Mouse (Mus musculus) kidney, adult 2 months (tissue): ENCODE data around the gene Med4. TPM values are rescaled to one million over a fixed set of nuclear protein-coding genes. Genes with fewer than 3 reads are reported as not detected.

Experiments
- DNase-seq: peaks from one replicate; pipeline ENCODE4 v3.0.0; 2021
- H3K27ac ChIP-seq: fragments of 200-500 bp; 2 replicates; pipeline ENCODE4 v1.5.1; 2012; ENCODE audit warnings: low read depth, low read length, control low read depth, inconsistent platforms; ENCODE audit not compliant: insufficient read depth
- H3K27me3 ChIP-seq: fragments of 200-500 bp; replicated peaks from 2 replicates; pipeline ENCODE4 v1.6.1; 2012; ENCODE audit warnings: mild to moderate bottlenecking, moderate library complexity, low read length, inconsistent platforms; ENCODE audit not compliant: control insufficient read depth, insufficient read depth
- H3K36me3 ChIP-seq: fragments of 200-500 bp; 2 replicates; pipeline ENCODE4 v1.6.1; 2012; ENCODE audit warnings: mild to moderate bottlenecking, moderate library complexity, low read length, inconsistent platforms; ENCODE audit not compliant: control insufficient read depth, insufficient read depth
- H3K4me1 ChIP-seq: fragments of 200-500 bp; 2 replicates; pipeline ENCODE4 v1.6.1; 2011; ENCODE audit warnings: low read length; ENCODE audit not compliant: control insufficient read depth, insufficient read depth
- H3K4me3 ChIP-seq: fragments of 200-500 bp; 2 replicates; pipeline ENCODE4 v1.5.1; 2011; ENCODE audit warnings: mild to moderate bottlenecking, low read depth, low read length, control low read depth; ENCODE audit not compliant: insufficient read depth
- CTCF ChIP-seq: fragments of 200-500 bp; conservative IDR thresholded peaks from 2 replicates; pipeline ENCODE4 v1.5.1; 2011; ENCODE audit warnings: low read depth, mild to moderate bottlenecking, control low read depth, low read length, moderate library complexity, mixed read lengths; ENCODE audit not compliant: insufficient read depth, insufficient read length
- POLR2A ChIP-seq: fragments of 200-500 bp; IDR thresholded peaks from one replicate; pipeline ENCODE4 v1.6.1; 2011; ENCODE audit warnings: low read depth, low read length, control low read depth
- whole genome bisulfite sequencing: fragments of 180-500 bp; shearing (Covaris S2); methylation state at CpG from one replicate; pipeline ENCODE4 v1.1.7; 2018; 5-methylcytosine and 5-hydroxymethylcytosine counted together
- polyA plus RNA-seq: library from polyadenylated mRNA; depleted of rRNA; stranded (reverse); fragments of >200 nt; gene quantifications from 2 replicates; pipeline ENCODE4 v1.2.3, GENCODE M21; 2012

The Med4 gene
- polyA plus RNA-seq, 1 experiment = 13.6 TPM

- H3K27ac ChIP-seq = no peak overlapping the region
- 76% methylated on average over 6 of the region's 6 CpGs for WGBS
Observed at GRCm38 (mm10) chr14:73501721-73502120, 8.1 kb upstream of the Med4 start.

GRCm38 (mm10) chr14:73502591-73503184 is 7.1 kb upstream of the Med4 start:
- no peak for DNase-seq
- no peak overlapping the region for H3K27ac ChIP-seq

More at GRCm38 (mm10) chr14:73501721-73502120, 8.1 kb upstream of the Med4 start:
- Histone ChIP-seq H3K27me3 (no peaks in the 10 kb centered on the region), H3K4me3 (no peak overlapping the region), H3K36me3 (no peaks in the 10 kb centered on the region), H3K4me1 (no peaks in the 10 kb centered on the region)
- TF ChIP-seq CTCF = no peak
- no peak for TF ChIP-seq POLR2A
- no peak for DNase-seq

GRCm38 (mm10) chr14:73503237-73503933 is 6.4 kb upstream of the Med4 start:
- Histone ChIP-seq H3K4me1 (no peaks in the 10 kb centered on the region), H3K27me3 (no peaks in the 10 kb centered on the region), H3K4me3 (no peak overlapping the region), H3K27ac (no peak overlapping the region), H3K36me3 (no peaks in the 10 kb centered on the region)
- TF ChIP-seq POLR2A = no peak
- TF ChIP-seq CTCF = no peak
- peak; percentile 9 for DNase-seq
- 47% methylated on average over 13 of the region's 13 CpGs for WGBS

More at GRCm38 (mm10) chr14:73502591-73503184, 7.1 kb upstream of the Med4 start:
- 35% methylated on average over 7 of the region's 7 CpGs for WGBS
- Histone ChIP-seq H3K27me3 (no peaks in the 10 kb centered on the region), H3K36me3 (no peaks in the 10 kb centered on the region), H3K4me3 (no peak overlapping the region), H3K4me1 (no peaks in the 10 kb centered on the region)
- TF ChIP-seq POLR2A (no peak), CTCF (no peak)

GRCm38 (mm10) chr14:73506283-73506682 is 3.5 kb upstream of the Med4 start:
- H3K36me3 ChIP-seq = no peaks in the 10 kb centered on the region
- H3K27me3 ChIP-seq = no peaks in the 10 kb centered on the region
- peaks cover 6% of the 10 kb centered on the region; the same call in 1 of the 2 replicates for H3K4me1 ChIP-seq
- no peak overlapping the region for H3K4me3 ChIP-seq
- no peak overlapping the region for H3K27ac ChIP-seq
- WGBS = 72% methylated on average over 8 of the region's 8 CpGs
- TF ChIP-seq POLR2A (no peak), CTCF (no peak)
- no peak for DNase-seq

- TF ChIP-seq CTCF = no peak
- no peak for TF ChIP-seq POLR2A
- 89% methylated on average over 15 of the region's 15 CpGs for WGBS
Observed at GRCm38 (mm10) chr14:73507200-73507599, 2.6 kb upstream of the Med4 start.

DNA sequence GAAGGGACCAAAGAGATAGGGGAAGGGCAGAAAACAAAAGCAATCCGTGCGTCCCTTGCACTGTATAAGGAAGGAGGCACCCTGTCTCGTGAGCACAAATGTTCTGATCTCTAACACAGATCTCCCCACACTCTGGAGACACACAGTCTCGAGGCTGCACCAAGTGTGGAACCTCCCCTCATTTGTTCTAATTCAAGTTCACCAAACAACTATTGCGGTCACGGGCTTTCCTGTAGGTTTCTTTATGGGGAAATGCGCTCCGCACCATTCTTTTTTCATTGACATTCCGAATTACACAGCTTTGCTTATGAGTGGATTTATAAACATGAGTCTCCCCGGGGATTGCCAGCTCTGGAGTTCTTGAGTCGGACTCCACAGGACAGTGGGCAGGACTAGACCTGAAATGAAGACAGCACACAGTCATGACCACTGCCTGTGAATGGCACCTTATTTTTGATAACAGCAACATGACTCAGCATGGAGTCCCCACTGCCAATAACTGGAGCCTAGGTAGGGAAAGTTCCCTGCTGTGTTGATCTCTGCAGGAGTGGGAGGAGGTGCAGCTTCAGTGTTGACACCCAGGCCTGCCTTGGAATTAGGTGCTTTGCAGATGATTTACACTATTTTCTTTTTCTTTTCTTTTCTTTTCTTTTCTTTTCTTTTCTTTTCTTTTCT is 2.0 kb upstream of the Med4 start:
- peak; percentile 47 for DNase-seq
- no peak overlapping the region for H3K4me3 ChIP-seq
- H3K27me3 ChIP-seq = no peaks in the 10 kb centered on the region
- H3K27ac ChIP-seq = no peak overlapping the region
- peaks cover 6% of the 10 kb centered on the region; the same call in 1 of the 2 replicates for H3K4me1 ChIP-seq
- TF ChIP-seq POLR2A (no peak), CTCF (no peak)
- H3K36me3 ChIP-seq = no peaks in the 10 kb centered on the region
- 73% methylated on average over 11 of the region's 11 CpGs for WGBS

More at GRCm38 (mm10) chr14:73507200-73507599, 2.6 kb upstream of the Med4 start:
- no peak for DNase-seq
- Histone ChIP-seq H3K4me3 (no peak overlapping the region), H3K36me3 (no peaks in the 10 kb centered on the region), H3K27me3 (no peaks in the 10 kb centered on the region), H3K27ac (no peak overlapping the region), H3K4me1 (peaks cover 6% of the 10 kb centered on the region; the same call in 1 of the 2 replicates)
